Mouse (Mus musculus): Measurements from ENCODE around the gene Sertad2. TPM values are rescaled to one million over a fixed set of nuclear protein-coding genes. Genes with fewer than 3 reads are reported as not detected.

The Sertad2 gene
- 35.2 and 41.8 TPM in 2 replicates for polyA plus RNA-seq (2015; fragmentation: Nextera tagmentation; extraction: Ambion mirVana)

- peak within 1 kb of the TSS; percentile 82 for H3K9ac ChIP-seq
- H3K27me3 ChIP-seq: no peaks in the 10 kb centered on the region
- H3K4me3 ChIP-seq: peak within 1 kb of the TSS; percentile 80
- no peaks in the 10 kb centered on the region for H3K36me3 ChIP-seq (ENCODE audit: poor library complexity, severe bottlenecking)
- peaks cover 23% of the 10 kb centered on the region for H3K4me1 ChIP-seq
- under 1% methylated on average over 41 of the region's 62 CpGs for WGBS
- H3K4me2 ChIP-seq: peak within 1 kb of the TSS; percentile 77
- ATAC-seq: peak; percentile 99
- no peaks in the 10 kb centered on the region for H3K9me3 ChIP-seq (replicated peaks)
- H3K27ac ChIP-seq: peak within 1 kb of the TSS; percentile 92
These were observed at the start of gene Sertad2 for GRCm38 (mm10) chr11:20542739-20543452. Sertad2 (plus strand) TSS chr11:20543253.

- Histone ChIP-seq H3K4me1 (no peaks in the 10 kb centered on the region), H3K4me2 (no peak overlapping the region), H3K9me3 (replicated peaks) (no peaks in the 10 kb centered on the region; the same call in 1 of the 2 replicates), H3K27me3 (no peaks in the 10 kb centered on the region), H3K36me3 (ENCODE audit: poor library complexity, severe bottlenecking) (no peaks in the 10 kb centered on the region), H3K4me3 (no peak overlapping the region), H3K9ac (no peak overlapping the region), H3K27ac (no peak overlapping the region)
- ATAC-seq: no peak
- 88% methylated on average over 6 of the region's 6 CpGs for WGBS
These were observed 49.0 kb upstream of the Sertad2 start for GRCm38 (mm10) chr11:20493922-20494626.

GRCm38 (mm10) chr11:20500516-20500915, 42.5 kb upstream of the Sertad2 start:
- H3K36me3 ChIP-seq (ENCODE audit: poor library complexity, severe bottlenecking): no peaks in the 10 kb centered on the region
- WGBS: 55% methylated on average over 3 of the region's 3 CpGs
- no peak for ATAC-seq

GRCm38 (mm10) chr11:20501160-20501955, 41.7 kb upstream of the Sertad2 start:
- Histone ChIP-seq H3K9me3 (replicated peaks) (no peaks in the 10 kb centered on the region), H3K4me1 (no peaks in the 10 kb centered on the region), H3K36me3 (ENCODE audit: poor library complexity, severe bottlenecking) (no peaks in the 10 kb centered on the region), H3K9ac (no peak overlapping the region), H3K4me3 (no peak overlapping the region), H3K27me3 (no peaks in the 10 kb centered on the region), H3K27ac (no peak overlapping the region), H3K4me2 (no peak overlapping the region)
- WGBS: 58% methylated on average over 5 of the region's 5 CpGs
- no peak for ATAC-seq

More at GRCm38 (mm10) chr11:20500516-20500915, 42.5 kb upstream of the Sertad2 start:
- Histone ChIP-seq H3K27ac (no peak overlapping the region), H3K4me3 (no peak overlapping the region), H3K4me2 (no peak overlapping the region), H3K9ac (no peak overlapping the region), H3K27me3 (no peaks in the 10 kb centered on the region), H3K4me1 (no peaks in the 10 kb centered on the region), H3K9me3 (replicated peaks) (no peaks in the 10 kb centered on the region)

- ATAC-seq: no peak
- Histone ChIP-seq H3K9me3 (replicated peaks) (no peaks in the 10 kb centered on the region), H3K27me3 (no peaks in the 10 kb centered on the region), H3K9ac (no peak overlapping the region), H3K36me3 (ENCODE audit: poor library complexity, severe bottlenecking) (no peaks in the 10 kb centered on the region), H3K4me2 (no peak overlapping the region), H3K4me1 (peaks cover 11% of the 10 kb centered on the region), H3K27ac (no peak overlapping the region), H3K4me3 (no peak overlapping the region)
- WGBS: 94% methylated on average over 6 of the region's 6 CpGs
These were observed 29.5 kb upstream of the Sertad2 start for GRCm38 (mm10) chr11:20513574-20513973.

- no peak for ATAC-seq
- H3K27me3 ChIP-seq: no peaks in the 10 kb centered on the region
- no peak overlapping the region for H3K9ac ChIP-seq
- peaks cover 11% of the 10 kb centered on the region for H3K4me1 ChIP-seq
- no peaks in the 10 kb centered on the region for H3K36me3 ChIP-seq (ENCODE audit: poor library complexity, severe bottlenecking)
- no peak overlapping the region for H3K27ac ChIP-seq
- no peaks in the 10 kb centered on the region for H3K9me3 ChIP-seq (replicated peaks)
- no peak overlapping the region for H3K4me3 ChIP-seq
- no peak overlapping the region for H3K4me2 ChIP-seq
- 39% methylated on average over 4 of the region's 4 CpGs for WGBS
These were observed 28.3 kb upstream of the Sertad2 start for GRCm38 (mm10) chr11:20514757-20515156.

GRCm38 (mm10) chr11:20521321-20521720, 21.7 kb upstream of the Sertad2 start:
- no peak for ATAC-seq

GRCm38 (mm10) chr11:20522750-20523149, 20.3 kb upstream of the Sertad2 start:
- Histone ChIP-seq H3K4me1 (no peaks in the 10 kb centered on the region), H3K36me3 (ENCODE audit: poor library complexity, severe bottlenecking) (no peaks in the 10 kb centered on the region), H3K9me3 (replicated peaks) (no peaks in the 10 kb centered on the region), H3K27me3 (no peaks in the 10 kb centered on the region), H3K4me3 (no peak overlapping the region), H3K4me2 (no peak overlapping the region), H3K9ac (no peak overlapping the region), H3K27ac (no peak overlapping the region)
- 62% methylated on average over 4 of the region's 4 CpGs for WGBS
- no peak for ATAC-seq

More at GRCm38 (mm10) chr11:20521321-20521720, 21.7 kb upstream of the Sertad2 start:
- Histone ChIP-seq H3K9ac (no peak overlapping the region), H3K36me3 (ENCODE audit: poor library complexity, severe bottlenecking) (no peaks in the 10 kb centered on the region), H3K4me2 (no peak overlapping the region), H3K9me3 (replicated peaks) (no peaks in the 10 kb centered on the region), H3K4me1 (no peaks in the 10 kb centered on the region), H3K27ac (no peak overlapping the region), H3K4me3 (no peak overlapping the region), H3K27me3 (no peaks in the 10 kb centered on the region)
- WGBS: 94% methylated on average over 2 of the region's 2 CpGs

GRCm38 (mm10) chr11:20524435-20524834, 18.6 kb upstream of the Sertad2 start:
- Histone ChIP-seq H3K4me3 (no peak overlapping the region), H3K9me3 (replicated peaks) (no peaks in the 10 kb centered on the region), H3K36me3 (ENCODE audit: poor library complexity, severe bottlenecking) (no peaks in the 10 kb centered on the region), H3K4me2 (no peak overlapping the region), H3K4me1 (no peaks in the 10 kb centered on the region), H3K9ac (no peak overlapping the region), H3K27ac (no peak overlapping the region), H3K27me3 (no peaks in the 10 kb centered on the region)
- no peak for ATAC-seq
- 92% methylated on average over 1 of the region's 1 CpGs for WGBS

GRCm38 (mm10) chr11:20525909-20526308, 17.1 kb upstream of the Sertad2 start:
- Histone ChIP-seq H3K27me3 (no peaks in the 10 kb centered on the region), H3K4me1 (no peaks in the 10 kb centered on the region), H3K9me3 (replicated peaks) (no peaks in the 10 kb centered on the region), H3K4me2 (no peak overlapping the region), H3K36me3 (ENCODE audit: poor library complexity, severe bottlenecking) (no peaks in the 10 kb centered on the region), H3K27ac (no peak overlapping the region), H3K9ac (no peak overlapping the region), H3K4me3 (no peak overlapping the region)
- no peak for ATAC-seq
- WGBS: 85% methylated on average over 8 of the region's 8 CpGs

GRCm38 (mm10) chr11:20527901-20528300, 15.2 kb upstream of the Sertad2 start:
- Histone ChIP-seq H3K4me2 (no peak overlapping the region), H3K36me3 (ENCODE audit: poor library complexity, severe bottlenecking) (no peaks in the 10 kb centered on the region), H3K4me1 (peaks cover 9% of the 10 kb centered on the region; the same call in 1 of the 2 replicates), H3K4me3 (no peak overlapping the region), H3K9ac (no peak overlapping the region), H3K27me3 (no peaks in the 10 kb centered on the region), H3K27ac (no peak overlapping the region), H3K9me3 (replicated peaks) (no peaks in the 10 kb centered on the region)
- WGBS: 92% methylated on average over 3 of the region's 3 CpGs
- ATAC-seq: no peak

GRCm38 (mm10) chr11:20531682-20531991, 11.4 kb upstream of the Sertad2 start:
- Histone ChIP-seq H3K9me3 (replicated peaks) (no peaks in the 10 kb centered on the region), H3K4me1 (peaks cover 9% of the 10 kb centered on the region; the same call in 1 of the 2 replicates), H3K4me2 (peak overlapping the region; percentile 85), H3K4me3 (peak overlapping the region; percentile 52), H3K27me3 (no peaks in the 10 kb centered on the region), H3K9ac (peak overlapping the region; percentile 74), H3K27ac (no peak overlapping the region), H3K36me3 (ENCODE audit: poor library complexity, severe bottlenecking) (no peaks in the 10 kb centered on the region)
- no peak for ATAC-seq
- 30% methylated on average over 1 of the region's 1 CpGs for WGBS

Measured in forebrain, embryonic 13.5 days (tissue).